Mouse (Mus musculus): ENCODE data around the gene Pds5b. TPM values are rescaled to one million over a fixed set of nuclear protein-coding genes. Genes with fewer than 3 reads are reported as not detected.

The Pds5b gene
- polyA plus RNA-seq (2014; fragmentation: Illumina TruSeq; extraction: RNeasy Lipid Tissue Mini Kit (QIAGEN cat#74804)) = 111 TPM

GRCm38 (mm10) chr5:150673153-150673835, at the start of gene Pds5b:
Gene Pds5b (plus strand): TSS chr5:150673739.

GRCm38 (mm10) chr5:150666133-150666739, 7.3 kb upstream of the Pds5b start, which contains the start of gene N4bp2l2:
Gene N4bp2l2 (minus strand): TSS chr5:150666183.

Other genes with a start within 250 kb of the Pds5b start
- gene Zar1l, start 155.6 kb upstream of the Pds5b start, polyA plus RNA-seq (2014; fragmentation: Illumina TruSeq; extraction: RNeasy Lipid Tissue Mini Kit (QIAGEN cat#74804)) = 7.6 TPM
- gene Brca2, start 151.1 kb upstream of the Pds5b start, polyA plus RNA-seq (2014; fragmentation: Illumina TruSeq; extraction: RNeasy Lipid Tissue Mini Kit (QIAGEN cat#74804)) = 28.9 TPM
- gene N4bp2l1, start 76.6 kb upstream of the Pds5b start, polyA plus RNA-seq (2014; fragmentation: Illumina TruSeq; extraction: RNeasy Lipid Tissue Mini Kit (QIAGEN cat#74804)) = 35.9 TPM
- 108 TPM for gene N4bp2l2, start 7.6 kb upstream of the Pds5b start, polyA plus RNA-seq (2014; fragmentation: Illumina TruSeq; extraction: RNeasy Lipid Tissue Mini Kit (QIAGEN cat#74804))

All from ovary, adult 10 weeks (tissue).